Mouse (Mus musculus) hindbrain, embryonic 13.5 days (tissue): ENCODE data around the gene Mnt. TPM values are rescaled to one million over a fixed set of nuclear protein-coding genes. Genes with fewer than 3 reads are reported as not detected.
"Not testable (repeated sequence)": the region's sequence is repeated elsewhere in the genome, so short reads cannot be mapped to it uniquely, and the experiment has no call there.

Experiments
- ATAC-seq: fragments of 200-750 bp; cut with Nextera tagmentation; 2 replicates; pipeline ENCODE4 v1.8.0; 2017; ENCODE audit warnings: moderate TSS enrichment; ENCODE audit not compliant: low FRiP score
- H3K27ac ChIP-seq: fragments of 300-500 bp; sonication (generic); 2 replicates; pipeline ENCODE4 v1.5.1; 2015; ENCODE audit warnings: inconsistent platforms, mild to moderate bottlenecking, moderate library complexity
- H3K27me3 ChIP-seq: fragments of 300-500 bp; sonication (generic); 2 replicates; pipeline ENCODE4 v1.6.1; 2015; ENCODE audit warnings: mild to moderate bottlenecking, inconsistent platforms
- H3K36me3 ChIP-seq: fragments of 300-500 bp; sonication (generic); 2 replicates; pipeline ENCODE4 v1.6.1; 2015; ENCODE audit warnings: mild to moderate bottlenecking, inconsistent platforms
- H3K4me1 ChIP-seq: fragments of 300-500 bp; sonication (generic); replicated peaks from 2 replicates; pipeline ENCODE4 v1.6.1; 2015; ENCODE audit warnings: inconsistent platforms
- H3K4me2 ChIP-seq: fragments of 300-500 bp; sonication (generic); 2 replicates; pipeline ENCODE4 v1.6.1; 2015; ENCODE audit warnings: inconsistent platforms, mild to moderate bottlenecking, moderate library complexity
- H3K4me3 ChIP-seq: fragments of 300-500 bp; sonication (generic); 2 replicates; pipeline ENCODE4 v1.5.1; 2015; ENCODE audit warnings: mild to moderate bottlenecking, inconsistent platforms
- H3K9ac ChIP-seq: fragments of 300-500 bp; sonication (generic); 2 replicates; pipeline ENCODE4 v1.6.1; 2015; ENCODE audit warnings: mild to moderate bottlenecking, inconsistent platforms
- H3K9me3 ChIP-seq: fragments of 300-500 bp; sonication (generic); 2 replicates; pipeline ENCODE4 v1.6.1; 2016; ENCODE audit warnings: inconsistent platforms
- WGBS: fragments of 180-500 bp; shearing (Covaris S2); methylation state at CpG from one replicate; pipeline ENCODE4 v1.1.7; 2015; 5-methylcytosine and 5-hydroxymethylcytosine counted together
- polyA plus RNA-seq: library from polyadenylated mRNA; unstranded; fragments of >200 nt; fragmentation: Nextera tagmentation; extraction: Ambion mirVana; gene quantifications from 2 replicates; pipeline ENCODE4 v1.2.1, GENCODE M21; 2015

The Mnt gene
- polyA plus RNA-seq: 9.0 and 9.1 TPM in 2 replicates

DNA sequence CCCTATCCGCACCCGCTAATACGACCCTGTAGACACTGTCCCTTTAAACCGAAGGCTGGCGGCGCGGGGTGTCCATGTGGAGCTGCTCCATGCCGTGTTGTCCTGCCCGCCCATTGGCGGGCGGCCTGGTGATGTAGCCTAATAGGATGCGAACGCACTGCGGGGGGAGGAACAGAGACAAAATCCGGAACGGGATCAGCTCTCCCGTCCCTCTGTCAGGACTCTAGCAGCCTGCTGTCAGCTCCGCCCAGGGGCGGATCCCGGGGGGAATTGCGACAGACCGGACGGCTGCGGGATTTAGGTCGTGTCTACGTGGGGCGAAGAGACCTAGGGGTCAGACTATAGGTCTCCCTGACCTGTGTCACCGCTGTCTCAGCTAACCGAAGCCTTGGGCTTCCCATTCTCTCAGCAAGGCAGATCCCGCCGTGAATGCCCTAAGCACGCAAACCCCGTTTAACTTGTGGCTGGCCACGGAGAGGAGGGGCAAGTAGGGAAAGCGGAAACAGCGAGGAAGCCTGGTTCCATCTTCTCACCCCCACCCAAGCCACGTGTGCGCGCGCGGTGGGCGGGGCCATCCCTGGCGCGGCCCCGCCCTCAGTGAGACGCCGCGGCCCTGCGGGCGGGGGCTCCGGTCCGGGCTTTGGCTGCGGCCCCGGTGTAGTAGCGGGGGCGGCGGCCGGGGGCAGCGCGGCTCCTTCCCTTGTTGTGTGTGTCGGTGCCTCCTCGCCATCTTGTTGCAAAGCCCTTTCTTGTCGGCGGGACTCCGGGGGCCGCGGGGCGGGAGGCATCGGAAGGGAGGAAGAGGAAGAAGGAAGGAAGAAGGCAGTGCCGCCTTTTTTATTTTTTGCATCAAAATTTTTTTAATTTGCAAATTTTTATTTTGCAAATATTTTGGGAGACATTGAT lies at the start of gene Mnt:
Gene Mnt, plus strand, starts transcription at position 665 of the 906 bp plus-strand sequence.
- ATAC-seq: peak; percentile 94
- H3K9ac ChIP-seq: peak within 1 kb of the TSS; percentile 98
- under 1% methylated on average over 66 of the region's 70 CpGs for WGBS

DNA sequence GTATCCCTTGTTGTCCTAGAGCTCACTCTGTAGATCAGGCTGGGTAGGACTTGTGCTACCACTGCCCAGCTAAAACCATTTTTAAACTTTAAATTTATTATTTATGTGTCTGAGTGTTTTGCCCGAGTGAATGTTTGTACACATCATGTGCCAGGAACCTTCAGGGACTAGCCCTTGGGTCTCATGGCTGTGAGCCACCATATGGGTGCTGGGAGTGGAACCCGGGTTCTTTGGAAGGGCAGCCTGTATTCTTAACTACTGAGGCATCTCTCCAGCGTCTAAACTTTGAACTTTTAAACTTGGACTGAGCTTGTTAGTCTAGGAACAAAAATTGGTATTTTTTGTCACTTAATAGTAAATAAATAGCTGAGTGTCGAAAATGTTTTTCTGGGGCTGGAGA lies 37.8 kb upstream of the Mnt start:
- WGBS: 95% methylated on average over 4 of the region's 4 CpGs
- H3K9me3 ChIP-seq: no peaks in the 10 kb centered on the region
- no peak overlapping the region for H3K4me2 ChIP-seq
- no peak overlapping the region for H3K4me3 ChIP-seq
- H3K4me1 ChIP-seq: no peaks in the 10 kb centered on the region
- ATAC-seq: no peak
- peaks cover 80% of the 10 kb centered on the region for H3K36me3 ChIP-seq
- H3K27ac ChIP-seq: no peak overlapping the region
- no peaks in the 10 kb centered on the region for H3K27me3 ChIP-seq
- H3K9ac ChIP-seq: no peak overlapping the region

More for the DNA sequence above, at the start of gene Mnt:
- H3K4me2 ChIP-seq: peak within 1 kb of the TSS; percentile 80
- H3K4me1 ChIP-seq: peaks cover 46% of the 10 kb centered on the region
- H3K36me3 ChIP-seq: no peaks in the 10 kb centered on the region
- peak within 1 kb of the TSS; percentile 97 for H3K27ac ChIP-seq
- H3K9me3 ChIP-seq: no peaks in the 10 kb centered on the region
- H3K4me3 ChIP-seq: peak within 1 kb of the TSS; percentile 96
- no peaks in the 10 kb centered on the region for H3K27me3 ChIP-seq

GRCm38 (mm10) chr11:74800658-74801057 lies 30.1 kb upstream of the Mnt start:
- peaks cover 52% of the 10 kb centered on the region for H3K36me3 ChIP-seq
- no peak for ATAC-seq
- no peaks in the 10 kb centered on the region for H3K9me3 ChIP-seq
- H3K4me3 ChIP-seq: no peak overlapping the region
- H3K9ac ChIP-seq: no peak overlapping the region
- 0 out of 2 replicates have a peak, but pooled peaks cover 6% of the 10 kb centered on the region for H3K4me1 ChIP-seq
- no peak overlapping the region for H3K4me2 ChIP-seq
- WGBS: 63% methylated on average over 4 of the region's 4 CpGs
- H3K27ac ChIP-seq: no peak overlapping the region
- no peaks in the 10 kb centered on the region for H3K27me3 ChIP-seq

GRCm38 (mm10) chr11:74804081-74804627 lies 26.6 kb upstream of the Mnt start:
- H3K36me3 ChIP-seq: peaks cover 56% of the 10 kb centered on the region

GRCm38 (mm10) chr11:74807246-74807882 lies 23.4 kb upstream of the Mnt start:
- H3K4me2 ChIP-seq: no peak overlapping the region
- 91% methylated on average over 6 of the region's 6 CpGs for WGBS
- H3K27ac ChIP-seq: no peak overlapping the region
- ATAC-seq: no peak
- H3K27me3 ChIP-seq: no peaks in the 10 kb centered on the region
- peaks cover 52% of the 10 kb centered on the region for H3K36me3 ChIP-seq
- H3K9me3 ChIP-seq: no peaks in the 10 kb centered on the region
- no peak overlapping the region for H3K9ac ChIP-seq
- no peak overlapping the region for H3K4me3 ChIP-seq
- H3K4me1 ChIP-seq: no peaks in the 10 kb centered on the region

More at GRCm38 (mm10) chr11:74804081-74804627, 26.6 kb upstream of the Mnt start:
- no peaks in the 10 kb centered on the region for H3K27me3 ChIP-seq
- no peak overlapping the region for H3K4me3 ChIP-seq
- H3K4me2 ChIP-seq: no peak overlapping the region
- H3K9me3 ChIP-seq: no peaks in the 10 kb centered on the region
- 0 out of 2 replicates have a peak, but pooled peaks cover 6% of the 10 kb centered on the region for H3K4me1 ChIP-seq
- H3K27ac ChIP-seq: no peak overlapping the region
- 86% methylated on average over 3 of the region's 3 CpGs for WGBS
- no peak for ATAC-seq
- no peak overlapping the region for H3K9ac ChIP-seq

- no peaks in the 10 kb centered on the region for H3K27me3 ChIP-seq
- peaks cover 49% of the 10 kb centered on the region for H3K36me3 ChIP-seq
Measured at GRCm38 (mm10) chr11:74808251-74808853, 22.4 kb upstream of the Mnt start.

DNA sequence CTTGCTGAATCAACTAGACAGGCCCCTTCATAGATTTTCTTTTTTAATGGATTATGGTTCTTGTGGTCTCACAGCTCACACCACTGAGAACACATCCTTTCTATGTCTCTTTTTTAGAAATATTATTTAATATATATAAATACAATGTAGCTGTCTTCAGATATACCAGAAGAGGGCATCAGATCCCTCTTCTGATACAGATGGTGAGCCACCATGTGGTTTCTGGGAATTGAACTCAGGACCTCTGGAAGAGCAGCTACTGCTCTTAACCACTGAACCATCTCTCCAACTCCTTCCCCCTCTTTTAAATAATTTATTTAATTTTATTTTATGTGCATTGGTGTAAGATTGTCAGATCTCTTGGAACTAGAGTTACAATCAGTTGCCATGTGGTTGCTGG lies 20.6 kb upstream of the Mnt start:
- no peak overlapping the region for H3K4me3 ChIP-seq

More at GRCm38 (mm10) chr11:74808251-74808853, 22.4 kb upstream of the Mnt start:
- H3K4me1 ChIP-seq: no peaks in the 10 kb centered on the region
- 92% methylated on average over 6 of the region's 6 CpGs for WGBS
- no peak for ATAC-seq
- H3K4me3 ChIP-seq: no peak overlapping the region
- no peak overlapping the region for H3K9ac ChIP-seq
- H3K4me2 ChIP-seq: no peak overlapping the region
- no peaks in the 10 kb centered on the region for H3K9me3 ChIP-seq
- H3K27ac ChIP-seq: no peak overlapping the region

GRCm38 (mm10) chr11:74811027-74811426 lies 19.7 kb upstream of the Mnt start:
- ATAC-seq, H3K4me2 ChIP-seq, H3K27ac ChIP-seq, H3K9me3 ChIP-seq, H3K9ac ChIP-seq, H3K27me3 ChIP-seq, H3K4me1 ChIP-seq, H3K4me3 ChIP-seq: not testable (repeated sequence)
- 46% methylated on average over 3 of the region's 3 CpGs for WGBS
- peaks cover 25% of the 10 kb centered on the region for H3K36me3 ChIP-seq

More for the DNA sequence above, 20.6 kb upstream of the Mnt start:
- Histone ChIP-seq H3K27ac (no peak overlapping the region), H3K27me3 (no peaks in the 10 kb centered on the region), H3K4me2 (no peak overlapping the region), H3K9ac (no peak overlapping the region), H3K4me1 (no peaks in the 10 kb centered on the region), H3K36me3 (peaks cover 34% of the 10 kb centered on the region), H3K9me3 (no peaks in the 10 kb centered on the region)
- no peak for ATAC-seq

DNA sequence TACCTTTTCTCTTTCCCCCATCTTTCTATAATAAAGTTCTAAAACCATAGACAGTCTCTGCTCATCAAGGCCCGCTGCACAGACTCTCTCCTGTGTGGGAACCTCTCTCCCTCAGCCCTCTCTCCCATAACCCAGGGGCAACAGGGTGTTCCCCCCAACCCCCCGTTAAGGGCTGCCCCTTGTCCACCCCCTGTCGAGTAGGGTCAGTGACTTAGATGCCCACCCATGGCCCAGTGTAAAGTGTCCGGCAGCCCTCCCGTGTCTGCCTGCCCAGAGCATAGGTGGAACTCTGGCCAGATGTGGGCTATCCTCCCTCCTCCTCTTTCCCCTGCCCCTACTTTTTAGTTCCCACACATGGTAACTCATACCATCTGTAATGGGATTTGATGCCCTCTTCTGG lies 19.2 kb upstream of the Mnt start:
- WGBS: 57% methylated on average over 5 of the region's 5 CpGs

DNA sequence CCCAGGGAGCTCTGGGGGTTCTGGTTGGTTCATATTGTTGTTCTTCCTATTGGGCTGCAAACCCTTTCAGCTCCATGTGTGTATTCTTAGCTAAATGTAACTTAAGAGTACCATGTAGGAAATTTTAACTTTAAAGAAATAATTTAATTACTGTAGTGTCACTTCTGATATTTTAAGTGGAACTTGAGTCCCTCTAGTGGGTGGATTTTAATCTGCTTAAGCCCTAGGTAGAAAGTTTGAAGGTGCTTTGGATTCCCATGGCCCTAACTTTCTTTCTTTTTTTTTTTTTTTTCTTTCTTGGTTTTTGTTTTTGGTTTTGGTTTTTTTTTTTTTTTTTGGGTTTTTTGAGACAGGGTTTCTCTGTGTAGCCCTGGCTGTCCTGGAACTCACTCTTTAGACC lies 14.9 kb upstream of the Mnt start:
- ATAC-seq: no peak
- Histone ChIP-seq H3K9me3 (no peaks in the 10 kb centered on the region), H3K27me3 (no peaks in the 10 kb centered on the region), H3K36me3 (peaks cover 30% of the 10 kb centered on the region), H3K4me3 (no peak overlapping the region), H3K4me1 (no peaks in the 10 kb centered on the region), H3K4me2 (no peak overlapping the region), H3K9ac (no peak overlapping the region), H3K27ac (no peak overlapping the region)

More for the DNA sequence above, 19.2 kb upstream of the Mnt start:
- Histone ChIP-seq H3K4me3 (no peak overlapping the region), H3K27me3 (no peaks in the 10 kb centered on the region), H3K36me3 (peaks cover 21% of the 10 kb centered on the region), H3K9me3 (no peaks in the 10 kb centered on the region), H3K4me2 (no peak overlapping the region), H3K27ac (no peak overlapping the region), H3K9ac (no peak overlapping the region), H3K4me1 (no peaks in the 10 kb centered on the region)
- no peak for ATAC-seq

DNA sequence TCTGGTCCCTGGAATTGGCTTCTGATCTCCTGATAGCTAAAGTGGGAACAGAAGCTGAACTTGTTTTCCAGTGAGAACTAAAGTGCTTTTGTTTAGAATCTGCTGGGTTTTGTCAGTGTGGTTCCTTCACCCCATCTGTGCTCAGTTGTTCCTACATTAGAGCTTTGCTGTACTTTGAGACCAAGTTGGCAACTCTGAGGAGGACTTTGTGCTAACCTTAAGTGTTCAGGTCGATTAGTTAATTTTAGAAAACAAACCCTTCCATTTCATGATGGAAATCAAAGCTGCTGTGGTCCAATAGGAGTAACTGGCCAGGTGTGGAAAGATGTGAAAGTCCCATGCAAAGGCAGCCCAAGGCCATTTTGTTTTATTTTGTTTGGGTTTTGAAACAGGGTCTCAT lies 9.8 kb upstream of the Mnt start:
- 70% methylated on average over 1 of the region's 1 CpGs for WGBS

GRCm38 (mm10) chr11:74821463-74821862 lies 9.3 kb upstream of the Mnt start:
- no peak overlapping the region for H3K9ac ChIP-seq
- ATAC-seq: no peak
- H3K27me3 ChIP-seq: no peaks in the 10 kb centered on the region
- H3K36me3 ChIP-seq: peaks cover 29% of the 10 kb centered on the region
- no peaks in the 10 kb centered on the region for H3K9me3 ChIP-seq
- no peak overlapping the region for H3K27ac ChIP-seq
- H3K4me3 ChIP-seq: no peak overlapping the region
- H3K4me2 ChIP-seq: no peak overlapping the region
- 0 out of 2 replicates have a peak, but pooled peaks cover 4% of the 10 kb centered on the region for H3K4me1 ChIP-seq
- 41% methylated on average over 1 of the region's 1 CpGs for WGBS

More for the DNA sequence above, 9.8 kb upstream of the Mnt start:
- H3K4me2 ChIP-seq: no peak overlapping the region
- H3K9me3 ChIP-seq: no peaks in the 10 kb centered on the region
- no peak overlapping the region for H3K4me3 ChIP-seq
- H3K36me3 ChIP-seq: peaks cover 30% of the 10 kb centered on the region
- no peaks in the 10 kb centered on the region for H3K27me3 ChIP-seq
- H3K4me1 ChIP-seq: 0 out of 2 replicates have a peak, but pooled peaks cover under 1% of the 10 kb centered on the region
- H3K9ac ChIP-seq: no peak overlapping the region
- ATAC-seq: no peak
- H3K27ac ChIP-seq: no peak overlapping the region
